Mouse (Mus musculus) granulocyte monocyte progenitor cell, adult 5-6 weeks (primary cell): ENCODE results near the gene Dnah7a. TPM values are rescaled to one million over a fixed set of nuclear protein-coding genes. Genes with fewer than 3 reads are reported as not detected.
"Not testable (repeated sequence)": the region's sequence is repeated elsewhere in the genome, so short reads cannot be mapped to it uniquely, and the experiment has no call there.

Source experiments
- ATAC-seq: replicated peaks from 2 replicates; pipeline ENCODE4 v1.8.0; 2016; ENCODE audit warnings: mild to moderate bottlenecking, moderate TSS enrichment, inconsistent platforms; ENCODE audit not compliant: poor library complexity, severe bottlenecking
- total RNA-seq, 2 experiments: library from RNA; stranded (forward) in 1 of 2; stranded (reverse) in 1 of 2; fragments of 200-712, 200-1000 nt in 1 of 2; fragments of >200 nt in 1 of 2; fragmentation: Nextera tagmentation in 1 of 2; gene quantifications; 2 replicates each; pipeline ENCODE4 v1.2.3; 2014 to 2017

Gene Dnah7a
- total RNA-seq, 2 experiments from 2014 or later = not detected

GRCm38 (mm10) chr1:53405803-53406325 lies 300.7 kb downstream of the Dnah7a start:
- no peak for ATAC-seq

GRCm38 (mm10) chr1:53393936-53394760 lies 312.4 kb downstream of the Dnah7a start:
- ATAC-seq = not testable (repeated sequence)

- no peak for ATAC-seq
Measured at GRCm38 (mm10) chr1:53388762-53389161, 317.8 kb downstream of the Dnah7a start.

- no peak for ATAC-seq
Measured at GRCm38 (mm10) chr1:53384085-53384688, 322.4 kb downstream of the Dnah7a start.

- no peak for ATAC-seq
Measured at GRCm38 (mm10) chr1:53377731-53378130, 328.9 kb downstream of the Dnah7a start.

GRCm38 (mm10) chr1:53375965-53376364 lies 330.6 kb downstream of the Dnah7a start:
- not testable (repeated sequence) for ATAC-seq

- ATAC-seq = no peak
Measured at GRCm38 (mm10) chr1:53358988-53359387, 347.6 kb downstream of the Dnah7a start.

GRCm38 (mm10) chr1:53352327-53353261 lies 354.0 kb downstream of the Dnah7a start, which contains the start of the genes Asdurf, Gm28551 and Asnsd1:
Gene Asdurf (minus strand): TSS chr1:53352619.
Gene Gm28551 (minus strand): TSS chr1:53352667.
Gene Asnsd1 (minus strand): TSS chr1:53352752.
- ATAC-seq = peak; percentile 99

Other genes with a start within 250 kb of the Dnah7a start
- 10.8 and 16.2 TPM in 2 replicates for gene Stk17b, start 78.4 kb upstream of the Dnah7a start, total RNA-seq (2014; fragmentation: Nextera tagmentation)
- 51.3 and 58.9 TPM in 2 replicates for gene Stk17b, start 78.4 kb upstream of the Dnah7a start, total RNA-seq (2017)